Mouse (Mus musculus) spleen, adult 18-20 months (tissue): ENCODE results near the gene Asrgl1.
A peak's percentile ranks its signal among the peaks of the same experiment; 100 is the strongest.
"Not testable (repeated sequence)": the region's sequence is repeated elsewhere in the genome, so short reads cannot be mapped to it uniquely, and the experiment has no call there.

Experiments
- DNase-seq, 2 experiments: peaks; one replicate each; pipeline ENCODE4 v3.0.0; 2022; ENCODE audit warnings: mixed read lengths in 2 of 2

The Asrgl1 gene

DNA sequence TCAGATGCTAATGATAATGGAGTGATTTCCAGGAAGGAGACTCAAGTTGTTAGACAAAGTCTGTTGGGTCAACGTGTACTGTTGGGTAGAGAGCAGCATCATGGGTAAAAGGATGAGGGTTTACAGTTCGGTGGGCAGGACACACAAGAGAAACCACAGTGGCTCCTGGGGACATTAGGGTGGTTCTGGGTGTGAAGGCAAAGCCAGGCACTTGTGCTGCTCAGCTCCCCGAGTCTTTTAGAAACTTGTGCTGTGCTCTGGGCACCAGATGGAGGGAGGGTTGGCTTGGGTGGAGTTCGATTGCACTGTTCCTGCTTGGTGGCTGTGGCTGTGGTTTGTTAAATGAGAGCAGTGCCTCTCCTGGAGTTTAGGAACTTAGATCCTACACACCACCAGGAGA, 31.4 kb downstream of the Asrgl1 start:
- DNase-seq = peak; percentile 41 to 54

DNA sequence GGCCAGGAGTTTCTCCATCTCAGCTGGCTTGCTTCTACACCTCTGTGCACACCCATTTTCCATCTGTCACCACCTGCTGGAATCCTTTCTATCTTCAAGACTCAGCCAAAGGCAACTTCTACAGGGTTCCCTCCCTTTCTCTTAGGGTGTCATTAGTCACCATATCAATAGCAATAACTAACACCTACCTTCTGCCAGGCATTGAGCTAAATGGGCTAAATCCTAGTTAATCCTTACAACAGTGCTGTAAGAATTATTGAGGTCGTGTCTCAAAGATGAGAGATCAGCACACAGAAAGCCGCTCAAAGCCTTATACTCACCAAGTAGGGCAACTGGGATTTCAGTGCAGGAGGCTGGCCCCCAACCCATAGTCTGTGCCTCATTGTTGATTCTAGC, 34.4 kb downstream of the Asrgl1 start:
- DNase-seq = no peak

DNA sequence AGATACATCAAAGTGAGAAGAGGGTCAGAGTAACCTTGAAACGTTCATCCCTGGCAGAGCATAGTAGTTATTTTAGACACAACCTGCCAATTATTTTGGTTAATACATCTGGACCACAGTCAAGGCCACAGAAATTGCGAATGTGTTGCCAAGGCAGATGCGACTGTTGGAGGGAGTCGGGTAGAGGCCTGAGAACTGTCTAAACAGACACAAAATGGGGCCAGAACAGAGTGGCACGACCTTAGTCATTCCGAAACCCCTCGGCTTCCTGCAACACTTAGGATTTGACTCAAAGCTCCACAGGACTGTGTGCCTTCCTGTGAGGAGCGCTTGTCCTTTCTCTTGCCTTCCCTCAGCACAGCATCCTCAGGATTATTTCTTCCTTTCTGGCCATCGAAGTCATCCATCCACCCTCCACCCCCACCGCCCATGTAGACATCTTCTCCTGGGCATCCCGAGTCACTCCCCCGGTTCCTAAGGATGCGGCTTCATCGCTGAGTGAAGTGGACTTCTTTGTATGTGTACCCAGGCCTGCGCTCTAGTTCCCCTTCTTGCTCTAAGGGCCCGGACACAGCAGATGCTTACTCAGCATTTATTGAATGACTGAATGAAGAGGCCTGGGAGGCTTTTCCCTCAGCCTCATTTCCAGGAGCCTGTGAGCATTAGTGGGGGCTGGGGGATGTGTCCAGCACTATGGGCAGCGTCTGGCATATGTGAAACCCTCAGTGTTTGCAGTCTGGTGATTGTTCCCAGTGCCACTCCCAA, 35.0 kb downstream of the Asrgl1 start:
- DNase-seq = no peak

DNA sequence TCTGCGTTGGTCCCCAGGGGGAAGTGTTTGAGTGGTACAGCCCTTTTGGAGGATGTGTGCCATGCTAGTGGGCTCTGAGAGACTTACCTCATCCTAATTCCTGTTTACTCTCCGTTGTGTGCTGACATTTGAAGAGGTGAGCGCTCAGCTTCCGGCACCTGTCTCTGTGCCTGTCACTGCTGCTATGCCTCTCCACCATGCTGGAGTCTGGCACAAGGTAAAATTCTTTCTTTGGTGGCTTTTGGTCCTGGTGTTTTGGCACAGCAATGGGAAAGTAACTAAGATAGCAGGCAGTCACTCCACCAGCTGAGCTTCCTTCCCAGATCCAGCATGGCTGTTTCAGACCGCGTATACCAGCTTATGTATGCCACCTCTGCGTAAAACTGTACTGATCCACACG, 35.7 kb downstream of the Asrgl1 start:
- no peak for DNase-seq

DNA sequence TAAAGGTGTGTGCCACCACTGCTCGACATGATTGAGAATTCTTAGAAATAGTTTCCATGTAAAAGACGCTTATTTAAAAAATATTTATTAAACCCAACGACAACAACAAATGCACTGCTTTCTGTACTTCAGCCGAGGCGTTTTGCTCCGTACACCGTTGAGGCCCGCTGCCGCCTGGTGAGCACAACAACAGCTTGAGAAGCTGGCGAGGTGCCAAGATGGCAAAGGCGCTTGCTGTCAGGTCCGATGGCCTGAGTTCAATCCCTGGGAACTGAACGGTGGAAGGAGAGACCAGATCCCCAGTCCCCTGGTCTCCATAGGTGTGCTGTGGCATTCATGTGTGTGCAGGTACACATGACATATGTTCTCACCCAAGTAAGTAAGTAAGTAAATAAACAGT, 38.0 kb downstream of the Asrgl1 start:
- DNase-seq = no peak

DNA sequence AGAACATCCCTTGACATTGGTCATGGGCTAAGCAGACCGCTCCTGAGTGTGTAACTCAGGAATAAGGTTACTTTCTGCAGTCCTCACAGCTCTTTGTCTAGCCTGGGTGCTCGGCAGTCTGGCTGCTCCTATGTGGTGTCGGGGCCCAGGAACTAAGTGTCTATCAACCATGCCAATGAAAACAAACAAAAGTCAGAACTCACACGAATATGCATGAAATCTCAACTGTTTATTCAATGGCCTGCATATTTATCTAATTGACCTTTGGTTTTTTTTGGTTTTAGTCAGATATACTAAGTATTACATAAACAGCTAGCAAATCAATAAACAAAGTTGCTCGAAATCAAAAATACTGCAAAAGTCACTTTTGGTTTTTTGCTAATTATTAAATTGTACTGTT, 40.3 kb downstream of the Asrgl1 start:
- DNase-seq = no peak

DNA sequence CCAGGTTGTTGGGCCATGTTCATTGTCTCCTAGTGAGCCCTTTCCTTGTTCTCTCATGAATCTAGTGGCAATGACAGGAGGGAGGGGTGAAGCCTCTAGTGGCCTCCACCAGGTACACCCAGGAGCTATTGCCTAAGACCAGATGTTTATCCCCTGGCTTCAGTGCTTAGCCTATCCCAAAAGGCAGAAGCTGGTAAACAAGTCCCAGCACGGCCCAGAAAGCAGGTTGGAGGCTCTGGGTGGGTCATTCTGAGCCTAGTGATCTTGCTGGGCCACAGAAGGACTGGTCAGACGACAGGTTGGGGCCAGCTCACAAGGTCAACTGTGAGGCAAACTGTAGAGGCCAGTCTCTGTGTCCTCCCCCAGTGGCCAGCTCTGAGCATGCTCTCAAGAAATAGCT, 44.7 kb downstream of the Asrgl1 start:
- DNase-seq = no peak

DNA sequence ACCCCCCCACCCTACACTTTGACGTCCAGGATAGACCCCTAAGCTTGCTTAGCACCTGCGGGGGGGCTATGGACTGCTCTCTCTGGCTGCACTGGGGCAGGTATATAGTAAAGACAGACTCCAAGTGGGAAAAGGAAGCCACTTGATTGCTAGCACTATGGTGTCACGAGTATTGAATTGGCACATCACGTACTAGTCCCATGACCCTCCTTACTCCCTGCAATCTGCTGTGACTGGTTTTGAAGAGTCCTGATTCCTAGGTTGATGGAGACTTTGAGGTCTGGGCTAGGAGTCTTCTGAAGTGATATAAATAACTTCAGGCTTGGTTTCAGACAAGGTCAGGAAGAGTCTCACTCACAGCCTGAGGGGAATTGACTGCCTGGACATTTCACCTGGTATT, 45.2 kb downstream of the Asrgl1 start:
- no peak for DNase-seq

DNA sequence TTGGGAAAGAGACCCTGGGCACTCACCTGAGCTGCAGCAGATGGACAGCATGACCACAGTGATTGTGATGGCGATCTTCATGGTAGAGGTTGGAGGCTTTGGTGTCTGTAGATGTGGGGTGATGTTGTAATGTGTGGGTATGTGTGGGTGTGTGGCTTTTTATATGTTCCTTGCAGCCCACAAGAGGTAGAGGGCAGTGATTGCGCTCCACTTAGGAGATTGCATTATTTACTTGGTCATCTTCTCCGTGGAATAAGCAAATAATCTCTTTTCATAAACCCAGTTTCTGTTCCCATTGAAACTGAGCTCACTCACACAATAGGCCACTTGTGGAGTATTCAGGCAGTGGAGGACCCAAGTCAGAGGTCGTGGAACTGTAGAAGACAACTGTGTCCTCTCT, 47.6 kb downstream of the Asrgl1 start, which contains the start of gene Scgb1a1:
Gene Scgb1a1 (minus strand): TSS at position 138 of the 400 bp plus-strand sequence.
- DNase-seq = no peak

DNA sequence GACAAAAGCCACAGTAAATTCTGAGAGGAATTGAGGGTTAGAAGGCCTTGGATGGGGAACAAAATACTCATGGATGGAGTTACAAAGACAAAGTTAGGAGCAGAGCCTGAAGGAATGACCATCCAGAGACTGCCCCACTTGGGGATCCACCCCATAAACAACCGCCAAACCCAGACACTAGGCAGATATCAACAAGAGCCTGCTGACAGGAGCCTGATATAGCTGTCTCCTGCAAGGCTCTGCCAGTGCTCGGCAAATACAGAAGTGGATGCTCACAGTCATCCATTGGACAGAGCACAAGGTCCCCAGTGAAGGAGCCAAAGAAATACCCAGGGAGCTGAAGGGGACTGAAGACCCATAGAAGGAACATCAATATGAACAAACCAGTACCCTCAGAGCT, 51.5 kb downstream of the Asrgl1 start:
- DNase-seq = not testable (repeated sequence)

DNA sequence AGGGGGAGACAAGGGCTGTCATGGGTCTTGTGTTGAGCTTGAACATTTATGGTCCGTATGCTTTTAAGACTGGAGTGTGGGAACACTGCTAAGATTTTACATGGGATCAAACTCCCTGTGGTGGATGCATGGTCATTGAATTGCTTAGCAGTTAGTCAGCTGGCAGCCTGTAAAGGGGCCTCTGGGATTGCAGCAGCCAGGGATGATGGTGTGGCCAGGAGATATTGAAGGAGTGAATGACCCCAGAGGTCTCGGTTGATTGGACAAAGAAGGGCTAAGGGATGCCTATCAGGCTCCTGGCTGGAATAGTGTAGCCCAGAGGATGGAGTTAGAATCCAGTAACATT, 52.5 kb downstream of the Asrgl1 start:
- no peak for DNase-seq

DNA sequence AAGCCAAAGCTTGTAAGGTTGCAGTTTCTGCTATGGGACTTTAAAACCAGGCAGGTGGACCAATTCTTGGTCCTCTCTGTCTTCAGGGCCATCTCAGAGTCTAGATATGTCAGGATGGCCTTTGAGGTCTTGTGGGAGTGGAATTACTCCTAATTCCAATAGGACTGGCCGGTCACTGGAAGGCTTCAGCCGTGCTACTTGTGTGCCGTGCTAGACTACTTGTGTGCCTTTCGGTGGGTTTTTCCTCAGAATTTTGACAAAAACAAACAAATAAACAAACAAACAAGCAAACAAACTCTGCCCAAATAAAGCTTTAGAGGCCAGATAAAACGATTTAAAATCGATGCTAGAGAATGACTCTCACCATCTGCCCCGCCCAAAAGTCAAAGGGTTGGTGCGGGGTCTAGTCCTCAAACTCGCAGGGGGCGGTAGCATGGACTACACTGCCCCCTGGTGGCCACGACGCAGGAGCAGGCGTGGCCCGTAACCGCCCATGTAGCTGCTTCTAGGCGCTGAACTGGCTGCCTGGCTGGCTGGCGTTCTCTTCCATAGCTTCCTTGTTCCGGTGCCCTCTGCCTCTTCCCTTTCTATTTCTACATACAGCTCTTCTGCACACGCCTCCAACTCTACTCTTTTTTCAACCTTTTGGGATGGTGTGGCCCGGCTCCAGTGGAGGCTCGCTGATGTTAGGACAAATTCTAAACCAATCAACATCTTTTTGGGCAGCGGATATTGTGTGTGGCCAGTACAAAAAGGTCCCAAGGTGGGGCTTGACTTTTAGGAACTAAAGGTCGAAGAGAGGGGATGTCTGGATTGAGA, 53.0 kb downstream of the Asrgl1 start:
- DNase-seq = peak; percentile 64 to 79

DNA sequence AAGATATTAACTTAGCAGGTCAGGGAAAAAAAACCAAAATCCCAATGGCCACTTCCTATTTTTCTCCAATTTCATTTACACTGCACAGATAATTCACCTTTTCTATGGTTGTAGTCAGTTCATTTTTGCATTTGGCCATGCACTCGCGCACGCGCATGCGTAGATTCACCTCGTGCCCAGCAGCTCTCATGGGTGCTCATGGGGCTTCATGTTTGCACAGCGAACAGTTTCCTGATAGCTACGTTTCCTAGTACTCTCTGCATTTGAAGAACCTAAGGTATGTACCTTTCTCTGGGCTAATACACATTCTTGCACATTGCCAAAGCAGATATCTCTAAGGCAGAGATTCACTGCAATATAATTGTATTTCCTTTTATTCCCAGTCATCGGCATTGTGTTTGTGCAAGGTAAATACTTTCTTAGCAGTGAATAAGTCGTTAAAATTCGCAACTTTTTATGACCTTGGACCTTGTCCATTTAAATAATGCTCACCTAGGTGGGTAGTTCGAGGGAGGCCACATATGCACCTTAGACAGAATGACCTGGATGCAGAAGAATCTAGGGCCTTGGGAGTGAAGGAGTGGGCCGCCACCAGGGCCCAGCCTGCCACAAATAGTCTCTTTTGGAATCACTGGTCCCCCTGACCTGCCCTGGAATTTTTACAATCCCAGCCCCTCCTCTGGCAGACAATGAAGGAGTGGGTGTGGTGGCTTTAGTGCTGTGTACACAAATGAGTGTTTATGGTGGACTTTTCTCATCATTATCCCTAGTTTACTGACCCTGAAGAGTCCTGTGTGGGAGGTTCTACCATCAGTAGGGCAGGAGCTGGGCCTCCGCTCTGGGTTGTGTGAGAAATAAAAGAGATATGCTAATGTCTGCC, 53.9 kb downstream of the Asrgl1 start:
- no peak for DNase-seq

DNA sequence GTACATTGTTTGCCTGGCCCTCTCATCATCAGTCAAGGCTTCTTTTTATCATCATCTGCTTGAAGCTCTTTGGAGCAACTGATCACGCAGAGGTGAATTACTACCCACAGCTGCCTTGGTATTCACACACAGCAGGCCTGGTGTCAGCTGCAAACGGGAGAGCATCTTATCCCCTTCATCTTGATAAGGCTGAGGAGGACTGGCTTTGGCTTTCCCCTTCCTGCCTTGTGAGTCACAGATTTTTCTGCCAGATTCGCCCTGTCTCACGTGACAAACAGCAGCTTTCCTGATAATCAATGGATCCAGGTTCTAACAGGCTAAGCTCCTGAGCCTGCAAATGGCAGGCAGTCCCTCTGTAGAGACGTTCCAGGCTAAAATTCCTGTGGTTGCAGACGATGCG, 55.5 kb downstream of the Asrgl1 start:
- no peak for DNase-seq

DNA sequence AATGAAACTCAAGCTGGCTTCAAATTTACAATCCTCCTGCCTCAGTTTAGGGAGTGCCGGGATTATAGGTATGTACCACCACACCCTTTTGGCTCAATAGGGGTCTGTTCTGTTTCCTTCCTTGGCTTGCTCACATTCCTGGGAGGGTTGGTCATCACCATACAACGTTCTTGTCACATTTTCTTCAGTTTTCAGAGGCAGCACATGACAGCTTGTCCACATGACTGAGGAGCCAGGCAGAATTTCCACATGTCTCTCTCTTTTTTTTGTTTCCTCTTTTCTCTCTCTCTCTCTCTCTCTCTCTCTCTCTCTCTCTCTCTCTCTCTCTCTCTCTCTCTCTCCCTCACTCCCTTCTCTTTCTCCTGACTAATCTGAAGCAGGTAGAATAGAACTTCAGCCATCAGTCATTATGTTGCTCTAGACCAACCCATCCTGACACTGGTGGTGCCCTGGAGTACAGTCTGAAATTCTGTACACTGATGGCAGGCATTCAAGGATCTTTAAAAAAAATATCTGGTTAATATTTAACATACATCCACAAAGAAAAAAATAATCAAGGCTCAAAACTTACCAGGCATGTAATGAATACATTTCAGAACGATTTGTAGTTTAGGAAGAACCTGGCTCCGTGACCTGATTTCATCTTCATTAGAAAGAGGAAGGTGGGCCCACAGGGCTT, 58.3 kb downstream of the Asrgl1 start:
- no peak for DNase-seq

DNA sequence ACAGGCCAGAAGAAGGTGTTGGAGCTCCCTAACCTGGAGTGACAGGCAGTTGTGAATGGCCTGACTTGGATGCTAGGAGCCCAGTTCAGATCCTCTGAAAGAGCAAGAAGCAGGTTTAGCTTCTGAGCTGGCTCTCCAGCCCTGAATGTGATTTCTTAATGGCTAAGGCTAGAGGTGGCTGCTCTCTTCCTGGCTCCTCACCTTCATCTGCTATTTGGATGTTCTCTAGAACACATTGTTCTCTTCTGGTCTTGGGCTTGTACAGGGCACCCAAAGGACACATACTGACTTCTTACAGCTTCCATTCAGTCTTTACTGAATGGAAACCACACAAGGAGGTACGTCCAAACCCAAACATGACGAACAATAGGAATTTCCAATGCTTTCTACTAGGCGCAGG, 59.4 kb downstream of the Asrgl1 start:
- no peak for DNase-seq

DNA sequence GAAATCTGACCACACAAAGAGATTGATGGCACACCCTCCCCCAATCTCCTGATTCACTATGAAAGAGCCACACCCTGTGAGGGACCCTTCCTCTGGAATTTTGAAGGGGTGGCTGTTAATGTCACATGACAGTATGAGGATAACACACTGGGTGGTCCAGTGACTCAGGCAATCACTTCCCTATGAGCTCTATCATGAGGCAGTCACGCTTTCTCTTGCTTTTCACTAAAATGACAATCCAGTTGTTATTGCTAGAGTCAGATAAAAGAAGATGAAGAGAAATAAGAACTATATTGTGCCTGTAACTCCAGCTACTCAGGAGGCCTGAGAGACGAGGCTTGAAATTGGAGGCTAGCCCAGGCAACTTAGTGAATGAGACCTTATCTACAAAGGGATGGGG, 59.9 kb downstream of the Asrgl1 start:
- DNase-seq = no peak

DNA sequence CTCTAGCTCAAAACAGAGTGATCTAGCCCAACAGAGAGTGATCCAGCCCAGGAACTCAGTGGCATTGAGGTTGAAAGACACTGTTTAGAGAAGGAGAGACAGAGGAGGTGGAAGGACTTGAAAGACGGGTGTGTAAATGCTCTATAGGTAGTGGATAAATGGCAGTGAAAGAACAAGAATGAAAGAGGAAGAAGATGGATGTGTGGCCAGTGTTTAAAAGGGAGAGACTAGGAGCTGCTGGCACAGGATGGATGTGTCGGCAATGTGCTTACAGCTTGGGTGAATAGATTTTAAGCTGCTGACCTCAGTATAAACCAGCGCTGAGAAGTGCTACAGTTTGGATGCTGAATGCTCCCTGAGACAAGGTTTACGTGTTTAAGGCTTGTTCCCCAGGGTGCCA, 61.0 kb downstream of the Asrgl1 start:
- DNase-seq = no peak

DNA sequence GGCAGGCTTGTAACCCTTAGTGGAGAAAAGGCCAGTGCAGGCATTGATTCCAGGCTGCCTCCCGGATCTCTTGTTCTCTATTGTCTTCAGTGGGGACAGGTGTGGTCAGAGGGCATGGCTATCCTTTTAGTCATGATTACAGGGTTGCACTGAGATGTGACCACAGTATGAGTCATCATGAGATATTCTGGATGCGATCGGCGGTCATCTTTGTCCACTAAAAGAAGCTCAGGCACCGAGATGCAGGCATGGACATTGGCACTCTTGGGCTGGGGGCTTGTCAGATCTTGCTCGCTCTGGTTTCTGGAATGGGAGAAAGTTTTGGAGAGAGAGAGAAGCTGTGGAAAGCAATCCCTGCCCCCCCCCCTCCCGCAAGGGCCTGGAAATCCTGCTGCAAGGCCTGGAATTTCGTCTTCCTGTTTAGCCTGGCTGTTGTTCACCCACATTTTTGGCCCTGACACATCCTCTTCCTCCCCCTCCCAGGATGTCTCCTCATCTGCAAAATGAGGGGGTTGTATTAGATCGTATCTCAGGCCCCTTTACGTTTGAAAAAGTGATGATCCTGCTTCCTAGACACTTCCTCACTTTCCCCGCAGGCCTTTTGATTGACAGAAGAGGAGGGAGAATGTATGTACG, 61.5 kb downstream of the Asrgl1 start:
- DNase-seq = no peak

DNA sequence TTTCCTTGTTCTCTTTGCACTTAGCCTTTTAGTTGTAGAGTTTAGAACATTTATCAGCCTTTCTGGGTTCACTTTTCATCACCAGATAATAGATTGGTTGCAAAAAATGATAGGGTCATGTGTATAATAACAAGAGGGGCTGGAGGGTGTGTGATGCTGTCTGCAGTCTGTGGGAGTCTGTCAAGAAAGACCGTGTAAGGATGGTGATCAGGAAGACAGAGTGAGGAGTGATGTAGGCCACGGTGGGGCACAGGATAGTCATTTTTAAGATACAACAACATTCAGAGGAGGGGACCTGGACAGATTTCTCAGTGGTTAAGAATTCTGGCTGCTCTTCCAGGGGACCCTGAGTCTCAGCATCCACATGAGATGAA, 63.3 kb downstream of the Asrgl1 start:
- DNase-seq = no peak

DNA sequence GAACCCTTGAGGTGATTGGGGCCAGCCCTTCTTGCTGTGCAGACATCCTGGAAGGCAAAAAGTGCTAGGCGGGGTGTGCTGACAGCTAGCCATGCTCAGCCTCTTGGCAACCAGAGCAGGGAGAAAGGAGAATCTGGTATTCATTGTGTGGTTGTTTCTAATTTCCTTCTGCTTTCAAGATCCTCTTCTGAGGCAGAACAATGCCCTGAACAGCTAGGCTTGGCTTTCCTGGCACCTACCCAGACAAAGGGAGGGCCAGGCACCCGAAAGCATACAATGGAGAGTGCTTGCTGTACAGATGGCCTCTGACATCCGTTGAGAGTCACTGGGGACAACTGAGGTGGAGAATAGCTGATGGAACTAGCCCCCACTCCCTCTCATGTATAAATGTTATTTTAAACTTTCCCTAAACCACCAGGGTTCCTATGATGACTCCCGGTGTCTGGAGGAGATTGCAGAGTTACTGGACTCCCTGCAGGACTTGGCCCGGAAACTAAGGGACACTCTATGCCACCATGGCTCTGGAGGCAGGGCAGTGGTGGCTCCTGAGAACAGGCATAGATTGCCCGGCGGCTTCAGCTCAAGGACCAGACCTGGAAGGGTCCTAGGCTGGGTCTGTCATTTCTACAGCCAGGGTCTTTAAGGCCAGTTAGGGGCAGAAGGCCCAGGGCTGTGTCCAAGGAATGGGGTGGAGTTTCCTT, 63.8 kb downstream of the Asrgl1 start:
- peak; percentile 40 to 51 for DNase-seq

DNA sequence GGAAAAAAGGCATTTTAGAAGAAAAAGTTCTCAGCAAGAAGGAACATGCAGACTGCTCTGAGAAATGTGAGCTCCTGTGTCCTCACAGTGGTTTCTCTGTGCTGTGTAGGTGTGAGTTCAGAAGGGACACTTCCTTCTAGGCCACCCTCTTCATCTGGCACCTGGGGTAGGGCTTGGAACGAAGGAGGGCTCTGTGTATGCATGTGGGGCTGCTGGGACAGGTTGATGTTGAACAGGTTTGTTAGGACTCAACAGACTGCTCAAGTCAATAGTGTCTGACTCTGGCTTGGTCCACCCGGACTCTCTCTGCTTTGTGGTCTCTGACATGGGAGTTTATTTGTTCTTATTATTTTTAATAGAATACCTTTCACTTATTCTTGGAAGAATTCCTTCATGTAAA, 65.1 kb downstream of the Asrgl1 start:
- no peak for DNase-seq
